Mouse (Mus musculus): ENCODE results near the gene Cyb561. TPM values are rescaled to one million over a fixed set of nuclear protein-coding genes. Genes with fewer than 3 reads are reported as not detected.

Cyb561 gene
- total RNA-seq, 4 experiments from 2014 or later, result 86.6 to 90.7 (median 89.1) TPM

- DNase-seq (ENCODE audit: low spot score in 2 of 2), result no peak
These were observed 31.9 kb downstream of the Cyb561 start for GRCm38 (mm10) chr11:105921275-105921674.

- no peak for DNase-seq (ENCODE audit: low spot score in 2 of 2)
These were observed 32.3 kb downstream of the Cyb561 start for GRCm38 (mm10) chr11:105920836-105921235.

DNA sequence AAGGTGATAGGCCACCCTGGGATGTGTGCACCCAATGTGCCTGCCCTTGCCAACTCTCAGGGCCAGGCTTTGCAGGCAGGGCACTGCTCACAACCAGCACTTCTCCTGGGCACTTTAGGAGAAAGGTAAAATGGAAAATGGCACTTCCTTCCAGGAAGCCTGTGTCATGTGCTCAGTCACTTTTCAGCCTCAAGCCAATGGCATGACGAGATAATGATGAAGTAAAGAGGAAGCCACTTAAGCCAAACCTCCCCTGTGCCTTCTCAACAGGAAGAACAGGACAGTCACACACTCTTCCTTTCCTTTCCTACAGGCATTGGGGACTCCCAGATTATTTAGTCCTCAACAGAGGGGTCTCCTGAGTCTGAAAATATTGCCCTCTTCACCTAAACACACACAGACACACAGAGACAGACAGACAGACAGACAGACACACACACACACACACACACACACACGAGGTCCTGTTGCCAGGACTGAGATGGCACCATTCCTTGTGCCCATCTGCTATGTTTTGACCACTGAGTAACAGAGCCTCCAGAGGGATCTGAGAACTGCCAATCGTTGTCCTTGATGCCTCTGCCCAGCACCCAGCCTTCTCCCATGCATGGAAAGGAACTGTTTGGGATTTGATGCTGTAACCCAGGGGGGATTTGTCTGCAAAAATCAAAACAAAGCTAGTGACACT is 32.9 kb downstream of the Cyb561 start:
- no peak for DNase-seq (ENCODE audit: low spot score in 2 of 2)

DNA sequence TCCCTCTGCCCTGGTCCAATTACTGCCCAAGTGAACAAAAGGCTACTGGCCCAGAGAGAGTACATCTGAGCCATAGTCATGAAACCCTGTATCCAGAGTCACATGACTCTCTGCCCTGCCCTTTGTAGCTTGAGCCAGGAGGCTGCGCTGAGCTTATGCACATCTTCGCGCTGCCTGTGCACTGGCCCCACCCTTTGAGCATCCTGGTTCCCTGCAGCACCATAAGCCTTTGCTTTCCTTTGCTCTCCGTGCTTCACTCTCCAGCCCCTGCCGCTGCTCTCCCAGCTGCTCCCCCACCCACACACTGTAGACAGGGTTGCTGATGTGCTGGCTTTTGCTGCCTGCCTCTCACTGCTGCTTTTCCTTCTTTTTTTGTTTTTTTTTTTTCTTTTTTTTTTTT is 39.6 kb downstream of the Cyb561 start:
- peak in 1 of 2 experiments; percentile 46 for DNase-seq (ENCODE audit: low spot score in 2 of 2)

GRCm38 (mm10) chr11:105911592-105912375 is 41.4 kb downstream of the Cyb561 start:
- DNase-seq (ENCODE audit: low spot score in 2 of 2), result peak in 1 of 2 experiments; percentile 61

GRCm38 (mm10) chr11:105911149-105911548 is 42.0 kb downstream of the Cyb561 start:
- no peak for DNase-seq (ENCODE audit: low spot score in 2 of 2)

DNA sequence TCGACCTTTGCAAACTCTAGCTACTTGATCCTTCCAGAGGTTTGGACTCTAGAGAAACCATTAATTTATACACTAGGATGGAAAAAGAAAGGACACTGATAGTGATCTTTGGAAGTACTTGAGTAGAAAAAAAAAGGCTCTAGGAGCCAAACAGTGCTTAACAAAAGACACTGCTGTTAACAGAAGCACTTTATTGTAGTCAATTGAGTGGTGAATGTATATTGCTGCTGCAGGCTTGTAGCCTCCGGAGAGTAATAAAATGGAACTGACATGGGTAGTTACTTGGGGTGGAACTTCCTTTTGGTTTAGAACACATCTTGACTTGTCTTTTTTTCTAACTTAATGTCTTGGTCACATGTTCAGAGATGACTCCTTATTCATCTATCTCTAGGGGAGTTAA is 43.5 kb downstream of the Cyb561 start:
- DNase-seq (ENCODE audit: low spot score in 2 of 2), result no peak

- no peak for DNase-seq (ENCODE audit: low spot score in 2 of 2)
These were observed 44.2 kb downstream of the Cyb561 start for GRCm38 (mm10) chr11:105908926-105909325.

DNA sequence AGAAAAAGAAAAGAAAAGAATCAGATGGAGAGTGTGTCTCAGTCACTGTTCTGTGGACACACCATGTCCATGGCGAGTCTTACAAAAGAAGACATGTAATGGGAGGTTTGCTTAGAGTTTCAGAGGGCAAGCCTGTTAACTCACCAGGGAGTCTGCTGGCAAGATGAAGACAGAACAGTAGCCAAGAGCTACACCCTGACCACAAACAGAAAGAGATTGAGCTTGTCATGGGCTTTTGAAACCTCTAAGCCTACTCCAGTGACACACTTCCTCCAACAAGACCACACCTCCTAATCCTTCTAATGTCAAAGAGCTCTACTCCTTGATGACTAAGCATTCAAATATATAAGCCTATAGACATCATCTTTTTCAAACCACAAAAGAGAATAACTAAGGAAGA is 45.8 kb downstream of the Cyb561 start:
- DNase-seq (ENCODE audit: low spot score in 2 of 2), result no peak

- no peak for DNase-seq (ENCODE audit: low spot score in 2 of 2)
These were observed 47.5 kb downstream of the Cyb561 start for GRCm38 (mm10) chr11:105905529-105906213.

DNA sequence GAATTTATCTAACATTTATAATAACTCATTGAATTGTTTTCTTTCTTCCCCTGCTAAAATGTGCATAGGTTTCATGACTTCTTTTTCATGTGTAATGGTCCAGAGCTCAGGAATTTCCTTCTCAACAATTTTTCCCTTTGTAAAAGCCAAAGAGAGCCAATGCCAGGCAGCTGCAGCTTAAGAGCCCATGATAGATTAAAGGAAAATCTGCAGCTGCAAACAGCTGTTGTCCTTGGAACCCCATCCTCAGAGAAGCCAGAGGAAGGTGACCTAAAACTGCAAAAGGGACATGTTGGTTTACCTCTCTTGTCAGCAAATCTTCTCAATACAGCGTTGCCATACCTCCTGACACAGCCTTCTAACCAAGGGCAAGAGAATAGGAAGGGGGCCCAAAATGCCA is 50.2 kb downstream of the Cyb561 start:
- DNase-seq (ENCODE audit: low spot score in 2 of 2), result no peak

GRCm38 (mm10) chr11:105901501-105901900 is 51.6 kb downstream of the Cyb561 start:
- DNase-seq (ENCODE audit: low spot score in 2 of 2), result no peak

DNA sequence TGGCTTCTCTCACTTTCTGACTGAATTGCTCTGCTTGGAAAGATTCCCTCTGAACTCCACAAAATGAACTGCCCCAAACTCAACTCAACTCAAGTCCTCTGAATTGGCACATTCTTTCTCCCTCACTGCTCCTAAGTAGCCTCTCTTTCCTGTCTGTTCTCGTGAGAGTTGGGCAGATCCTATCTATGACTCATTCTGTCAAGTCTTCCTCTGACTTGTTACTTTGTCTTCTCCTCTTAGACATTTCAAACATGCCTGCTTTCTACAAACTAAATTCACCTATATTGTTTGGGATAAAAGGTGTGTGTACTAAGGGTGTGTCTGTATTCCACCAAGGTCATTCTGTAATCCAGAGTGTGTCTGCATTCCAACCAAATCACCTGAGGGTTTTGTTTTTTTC is 54.0 kb downstream of the Cyb561 start:
- no peak for DNase-seq (ENCODE audit: low spot score in 2 of 2)

GRCm38 (mm10) chr11:105887281-105887680 is 65.9 kb downstream of the Cyb561 start:
- no peak for DNase-seq (ENCODE audit: low spot score in 2 of 2)

GRCm38 (mm10) chr11:105885558-105885957 is 67.6 kb downstream of the Cyb561 start:
- DNase-seq (ENCODE audit: low spot score in 2 of 2), result no peak

Other genes with a start within 250 kb of the Cyb561 start
- 10 to 100 TPM; 18.6 to 24.5 (median 20.5) TPM for gene Ace, start 14.6 kb upstream of the Cyb561 start, total RNA-seq (2022)
- not detected for gene Ace3, start 41.3 kb upstream of the Cyb561 start, total RNA-seq (2022)
- 1 to 10 TPM; 1.9 to 2.6 (median 2.2) TPM for gene Kcnh6, start 54.8 kb upstream of the Cyb561 start, total RNA-seq (2022)
- gene Dcaf7, start 83.5 kb upstream of the Cyb561 start, total RNA-seq (2022), result 100 to 1,000 TPM; 126 to 137 (median 132) TPM
- gene Taco1, start 112.7 kb upstream of the Cyb561 start, total RNA-seq (2022), result 10 to 100 TPM; 16.1 to 18.2 (median 17.2) TPM
- 10 to 100 TPM; 28.2 to 31.8 (median 28.7) TPM for gene Map3k3, start 131.3 kb upstream of the Cyb561 start, total RNA-seq (2022)
- 1 to 10 TPM in 1 of 4 experiments, not detected in 3; 1.7 TPM for gene Gm10840, start 207.5 kb upstream of the Cyb561 start, total RNA-seq (2022)
- 10 to 100 TPM; 79.3 to 90.2 (median 86.9) TPM for gene Limd2, start 207.5 kb upstream of the Cyb561 start, total RNA-seq (2022)
- gene Strada, start 248.8 kb upstream of the Cyb561 start, total RNA-seq (2022), result 10 to 100 TPM; 29.0 to 34.0 (median 30.3) TPM